Mouse (Mus musculus): ENCODE measurements around the gene Sema4b. TPM values are rescaled to one million over a fixed set of nuclear protein-coding genes. Genes with fewer than 3 reads are reported as not detected.

Gene Sema4b
- total and polyA plus RNA-seq, 3 experiments: 10.9 to 17.3 TPM; not detected in 1

DNA sequence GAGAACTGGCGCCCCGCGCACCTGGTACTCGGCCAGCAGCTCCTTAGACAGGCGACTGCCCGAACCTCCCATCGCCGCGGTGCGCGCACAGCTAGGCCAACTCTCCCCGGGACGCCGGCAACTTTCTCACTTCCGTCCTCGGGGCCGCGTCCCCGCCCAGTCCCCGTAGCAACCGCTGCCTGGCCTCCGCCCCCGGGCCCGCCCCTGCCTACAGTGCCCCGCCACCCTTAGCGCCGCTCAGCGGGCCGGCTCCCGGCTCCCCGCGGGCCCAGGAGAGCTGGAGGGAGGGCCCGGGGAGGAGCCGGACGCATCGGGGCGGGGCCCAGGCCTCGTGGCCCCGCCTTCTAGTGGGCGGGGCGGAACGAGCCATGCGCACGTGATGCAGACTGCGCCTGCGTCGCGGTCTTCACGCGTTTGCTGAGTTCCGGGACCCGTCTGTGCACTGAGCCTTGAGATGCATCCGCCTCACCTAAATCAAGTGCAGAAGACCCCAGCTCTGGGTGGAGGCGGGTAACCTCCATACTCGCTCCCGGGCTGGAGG is 45.9 kb downstream of the Sema4b start, which contains the start of the genes Cib1 and Gdpgp1 (continued):
- TF ChIP-seq UBTF (IDR thresholded peaks at IDR 0.05; ENCODE audit: borderline replicate concordance, insufficient read depth, low read depth, low read length) (0 out of 2 replicates have a peak, but pooled peaks have one; percentile 68), CHD2 (IDR thresholded peaks at IDR 0.05; ENCODE audit: low read length) (no peak), MAZ (IDR thresholded peaks at IDR 0.05; ENCODE audit: low read depth, low read length) (peak; percentile 55), KAT2A (conservative IDR thresholded peaks at IDR 0.05; ENCODE audit: low read depth, low read length) (no peak; the same call in 1 of the 2 replicates), MYC (IDR thresholded peaks at IDR 0.05; ENCODE audit: low read depth, low read length) (peak; percentile 82), BHLHE40 (IDR thresholded peaks at IDR 0.05; ENCODE audit: borderline replicate concordance, low read depth, low read length) (peak; percentile 98), ZC3H11A (IDR thresholded peaks at IDR 0.05; ENCODE audit: low read depth, low read length) (no peak), USF1 (IDR thresholded peaks at IDR 0.05; ENCODE audit: low read depth, low read length) (peak; percentile 97), CTCF (IDR thresholded peaks at IDR 0.05 in 2 of 3, conservative IDR thresholded peaks at IDR 0.05 in 1 of 3; ENCODE audit: control insufficient read depth in 1 of 3, insufficient read depth in 1 of 3, low read depth in 2 of 3, low read length in 3 of 3, poor library complexity in 1 of 3, severe bottlenecking in 1 of 3) (0 out of 6 replicates have a peak, but pooled peaks of 1 of the 3 experiments have one; percentile 13), MYB (IDR thresholded peaks at IDR 0.05; ENCODE audit: low read depth, low read length) (no peak), NELFE (IDR thresholded peaks at IDR 0.05; ENCODE audit: low read depth, low read length) (peak; percentile 65), RAD21 (IDR thresholded peaks at IDR 0.05; ENCODE audit: low read depth, low read length) (no peak), POLR2A (IDR thresholded peaks at IDR 0.05; ENCODE audit: control insufficient read depth in 1 of 2, insufficient read depth in 1 of 2, low read depth in 1 of 2, low read length in 2 of 2, poor library complexity in 1 of 2) (peak; percentile 11 to 75; a peak in 2 of 4 replicates), JUND (IDR thresholded peaks at IDR 0.05; ENCODE audit: low read depth, low read length) (no peak), HCFC1 (IDR thresholded peaks at IDR 0.05; ENCODE audit: low read depth, low read length) (peak; percentile 76), SIN3A (IDR thresholded peaks at IDR 0.05; ENCODE audit: low read length) (peak; percentile 83), GABPA (IDR thresholded peaks at IDR 0.05; ENCODE audit: low read depth, low read length) (no peak), ETS1 (IDR thresholded peaks at IDR 0.05; ENCODE audit: low read depth, low read length) (0 out of 2 replicates have a peak, but pooled peaks have one; percentile 12), ELF1 (IDR thresholded peaks at IDR 0.05; ENCODE audit: low read depth, low read length) (peak; percentile 75), EP300 (IDR thresholded peaks at IDR 0.05; ENCODE audit: low read depth in 1 of 2, low read length in 2 of 2) (0 out of 4 replicates have a peak, but pooled peaks of 1 of the 2 experiments have one; percentile 7), MXI1 (IDR thresholded peaks at IDR 0.05; ENCODE audit: low read depth, low read length) (peak; percentile 92), CHD1 (IDR thresholded peaks at IDR 0.05; ENCODE audit: low read depth, low read length) (no peak)

DNA sequence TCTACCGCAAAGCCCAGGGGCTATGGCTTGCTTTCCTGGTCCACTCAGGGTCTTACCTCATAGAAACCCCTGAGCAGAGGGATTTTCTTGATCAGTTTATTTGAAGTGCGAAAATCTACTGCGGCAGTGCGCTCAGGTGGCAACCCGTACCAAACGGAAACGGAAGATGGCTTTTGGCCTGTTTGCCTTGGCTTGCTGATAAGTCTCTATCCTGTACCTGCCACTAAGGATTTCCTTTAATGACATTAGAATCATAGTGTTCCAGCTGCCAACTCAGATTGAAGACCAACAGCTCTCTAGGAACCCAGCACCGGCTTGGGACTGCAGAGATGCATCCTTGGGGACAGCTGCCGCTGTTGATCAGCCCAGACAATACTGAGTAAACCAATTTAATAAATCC is 47.2 kb downstream of the Sema4b start:
- peak; percentile 70 for DNase-seq (ENCODE audit: low read depth, low spot score)
- peak overlapping the region; percentile 70 for H3K9ac ChIP-seq (ENCODE audit: control insufficient read depth, low read depth, low read length, poor library complexity, severe bottlenecking)
- no peaks in the 10 kb centered on the region for H3K27me3 ChIP-seq (ENCODE audit: control insufficient read depth in 1 of 2, insufficient read depth in 2 of 2, low read length in 2 of 2)
- peak overlapping the region; percentile 55; the same call in 1 of the 2 replicates for H3K27ac ChIP-seq (ENCODE audit: control insufficient read depth, low read depth, low read length)
- no peaks in the 10 kb centered on the region for H3K9me3 ChIP-seq (replicated peaks; ENCODE audit: insufficient read depth, low read length)
- H3K36me3 ChIP-seq (ENCODE audit: control insufficient read depth in 1 of 2, insufficient read depth in 2 of 2, low read length in 2 of 2): peaks cover 0 to 6% of the 10 kb centered on the region in 2 experiments; a peak in 2 of 4 replicates
- H3K79me2 ChIP-seq (ENCODE audit: control insufficient read depth, insufficient read depth, low read length, poor library complexity): peaks cover 10% of the 10 kb centered on the region
- peaks cover 5 to 6% of the 10 kb centered on the region in 2 experiments; a peak in 3 of 4 replicates for H3K4me1 ChIP-seq (ENCODE audit: control insufficient read depth in 1 of 2, insufficient read depth in 2 of 2, low read length in 2 of 2)
- peak overlapping the region; percentile 85 to 91 for H3K4me3 ChIP-seq (ENCODE audit: control insufficient read depth in 1 of 2, insufficient read depth in 1 of 2, low read depth in 2 of 2, low read length in 2 of 2)
- no peak for TF ChIP-seq GABPA (IDR thresholded peaks at IDR 0.05; ENCODE audit: low read depth, low read length)
- no peak for TF ChIP-seq KAT2A (conservative IDR thresholded peaks at IDR 0.05; ENCODE audit: low read depth, low read length)
- no peak for TF ChIP-seq POLR2AphosphoS2 (IDR thresholded peaks at IDR 0.05; ENCODE audit: low read length)
- TF ChIP-seq USF2 (IDR thresholded peaks at IDR 0.05; ENCODE audit: borderline replicate concordance in 1 of 2, insufficient read depth in 1 of 2, low read depth in 1 of 2, low read length in 2 of 2): no peak
- TF ChIP-seq BHLHE40 (IDR thresholded peaks at IDR 0.05; ENCODE audit: borderline replicate concordance, low read depth, low read length): no peak
- TF ChIP-seq EP300 (IDR thresholded peaks at IDR 0.05; ENCODE audit: low read depth in 1 of 2, low read length in 2 of 2): peak in 1 of 2 experiments; percentile 65; a peak in 3 of 4 replicates
- TF ChIP-seq MYB (IDR thresholded peaks at IDR 0.05; ENCODE audit: low read depth, low read length): peak; percentile 23; the same call in 1 of the 2 replicates
- TF ChIP-seq RCOR1 (IDR thresholded peaks at IDR 0.05; ENCODE audit: low read depth, low read length): peak; percentile 52; the same call in 1 of the 2 replicates
- peak; percentile 65 for TF ChIP-seq GATA1 (IDR thresholded peaks at IDR 0.05; ENCODE audit: low read depth, low read length)
- no peak for TF ChIP-seq CHD1 (IDR thresholded peaks at IDR 0.05; ENCODE audit: low read depth, low read length)
- TF ChIP-seq TCF12 (IDR thresholded peaks at IDR 0.05; ENCODE audit: low read depth, low read length): peak; percentile 69
- no peak; the same call in 1 of the 2 replicates for TF ChIP-seq ETS1 (IDR thresholded peaks at IDR 0.05; ENCODE audit: low read depth, low read length)
- TF ChIP-seq POLR2A (IDR thresholded peaks at IDR 0.05; ENCODE audit: control insufficient read depth in 1 of 2, insufficient read depth in 1 of 2, low read depth in 1 of 2, low read length in 2 of 2, poor library complexity in 1 of 2): no peak
- no peak for TF ChIP-seq CHD2 (IDR thresholded peaks at IDR 0.05; ENCODE audit: low read length)
- TF ChIP-seq MXI1 (IDR thresholded peaks at IDR 0.05; ENCODE audit: low read depth, low read length): no peak
- no peak for TF ChIP-seq MYC (IDR thresholded peaks at IDR 0.05; ENCODE audit: low read depth, low read length)
- TF ChIP-seq MAZ (IDR thresholded peaks at IDR 0.05; ENCODE audit: low read depth, low read length): no peak
- TF ChIP-seq CTCF (IDR thresholded peaks at IDR 0.05 in 2 of 3, conservative IDR thresholded peaks at IDR 0.05 in 1 of 3; ENCODE audit: control insufficient read depth in 1 of 3, insufficient read depth in 1 of 3, low read depth in 2 of 3, low read length in 3 of 3, poor library complexity in 1 of 3, severe bottlenecking in 1 of 3): no peak
- TF ChIP-seq SIN3A (IDR thresholded peaks at IDR 0.05; ENCODE audit: low read length): no peak
- peak; percentile 44 for TF ChIP-seq TAL1 (IDR thresholded peaks at IDR 0.05; ENCODE audit: low read length)
- TF ChIP-seq MAFK (IDR thresholded peaks at IDR 0.05; ENCODE audit: borderline replicate concordance, low read depth, low read length): no peak
- no peak for TF ChIP-seq POLR2AphosphoS5 (IDR thresholded peaks at IDR 0.05; ENCODE audit: borderline replicate concordance, low read depth, low read length)

All from MEL (cell line).